Mouse (Mus musculus) yolk sac, embryonic 10.5 days (tissue): ENCODE data around the gene Gm20696.

ENCODE experiments used
- DNase-seq: peaks from one replicate; pipeline ENCODE4 v3.0.0-alpha.2; 2017; ENCODE audit warnings: low spot score

Gm20696 gene

GRCm38 (mm10) chr6:99572071-99572470 is 94.5 kb downstream of the Gm20696 start:
- DNase-seq, result no peak

- DNase-seq, result no peak
Observed at GRCm38 (mm10) chr6:99566921-99567320, 99.7 kb downstream of the Gm20696 start.

- DNase-seq, result no peak
Observed at GRCm38 (mm10) chr6:99564766-99565165, 101.8 kb downstream of the Gm20696 start.

GRCm38 (mm10) chr6:99556950-99557349 is 109.6 kb downstream of the Gm20696 start:
- no peak for DNase-seq

GRCm38 (mm10) chr6:99552816-99553215 is 113.8 kb downstream of the Gm20696 start:
- DNase-seq, result no peak

- DNase-seq, result no peak
Observed at GRCm38 (mm10) chr6:99546416-99546815, 120.2 kb downstream of the Gm20696 start.

GRCm38 (mm10) chr6:99545437-99545836 is 121.2 kb downstream of the Gm20696 start:
- no peak for DNase-seq

GRCm38 (mm10) chr6:99541105-99541504 is 125.5 kb downstream of the Gm20696 start:
- no peak for DNase-seq

GRCm38 (mm10) chr6:99540653-99541052 is 125.9 kb downstream of the Gm20696 start:
- no peak for DNase-seq

GRCm38 (mm10) chr6:99540146-99540545 is 126.5 kb downstream of the Gm20696 start:
- DNase-seq, result no peak

GRCm38 (mm10) chr6:99538194-99538941 is 128.2 kb downstream of the Gm20696 start:
- DNase-seq, result no peak

GRCm38 (mm10) chr6:99534211-99534745 is 132.3 kb downstream of the Gm20696 start:
- DNase-seq, result no peak

GRCm38 (mm10) chr6:99532458-99532857 is 134.1 kb downstream of the Gm20696 start:
- DNase-seq, result peak; percentile 37

GRCm38 (mm10) chr6:99528972-99529371 is 137.6 kb downstream of the Gm20696 start:
- no peak for DNase-seq

- no peak for DNase-seq
Observed at GRCm38 (mm10) chr6:99527457-99528105, 139.0 kb downstream of the Gm20696 start.

GRCm38 (mm10) chr6:99525351-99525750 is 141.2 kb downstream of the Gm20696 start:
- DNase-seq, result no peak

- no peak for DNase-seq
Observed at GRCm38 (mm10) chr6:99523679-99524370, 142.8 kb downstream of the Gm20696 start.

- DNase-seq, result peak; percentile 89
Observed at GRCm38 (mm10) chr6:99523109-99523632, 143.4 kb downstream of the Gm20696 start.

- peak; percentile 84 for DNase-seq
Observed at GRCm38 (mm10) chr6:99522359-99523108, 144.1 kb downstream of the Gm20696 start, which contains the start of gene Foxp1. Gene Foxp1, minus strand, starts transcription at chr6:99522721.

- DNase-seq, result peak; percentile 58
Observed at GRCm38 (mm10) chr6:99521641-99522358, 144.8 kb downstream of the Gm20696 start.
